Mouse (Mus musculus) heart, adult 18-20 months (tissue): ENCODE data around the gene Zfp799. TPM values are rescaled to one million over a fixed set of nuclear protein-coding genes. Genes with fewer than 3 reads are reported as not detected.
"Not testable (repeated sequence)": the region's sequence is repeated elsewhere in the genome, so short reads cannot be mapped to it uniquely, and the experiment has no call there.

Experiments used
- DNase-seq, 2 experiments: peaks; one replicate each; pipeline ENCODE4 v3.0.0; 2021 to 2022; ENCODE audit warnings: mixed read lengths in 1 of 2
- long read RNA-seq, 2 experiments: library from polyadenylated mRNA; stranded (forward); transcript quantifications; one replicate each; pipeline ENCODE4 v2.0.0; 2021
- total RNA-seq, 2 experiments: library from RNA; stranded (reverse); gene quantifications; 2 replicates each; pipeline ENCODE4 v1.2.3; 2021

The Zfp799 gene
- 1 to 10 TPM; 7.9 to 9.3 TPM for total RNA-seq
- long read RNA-seq, experiment 1, partial matches to known transcripts: 0 of 5 reads
- long read RNA-seq, experiment 1, other reads (novel, unspliced or antisense): 5 of 5 reads
- long read RNA-seq, experiment 2: 0 reads

DNA sequence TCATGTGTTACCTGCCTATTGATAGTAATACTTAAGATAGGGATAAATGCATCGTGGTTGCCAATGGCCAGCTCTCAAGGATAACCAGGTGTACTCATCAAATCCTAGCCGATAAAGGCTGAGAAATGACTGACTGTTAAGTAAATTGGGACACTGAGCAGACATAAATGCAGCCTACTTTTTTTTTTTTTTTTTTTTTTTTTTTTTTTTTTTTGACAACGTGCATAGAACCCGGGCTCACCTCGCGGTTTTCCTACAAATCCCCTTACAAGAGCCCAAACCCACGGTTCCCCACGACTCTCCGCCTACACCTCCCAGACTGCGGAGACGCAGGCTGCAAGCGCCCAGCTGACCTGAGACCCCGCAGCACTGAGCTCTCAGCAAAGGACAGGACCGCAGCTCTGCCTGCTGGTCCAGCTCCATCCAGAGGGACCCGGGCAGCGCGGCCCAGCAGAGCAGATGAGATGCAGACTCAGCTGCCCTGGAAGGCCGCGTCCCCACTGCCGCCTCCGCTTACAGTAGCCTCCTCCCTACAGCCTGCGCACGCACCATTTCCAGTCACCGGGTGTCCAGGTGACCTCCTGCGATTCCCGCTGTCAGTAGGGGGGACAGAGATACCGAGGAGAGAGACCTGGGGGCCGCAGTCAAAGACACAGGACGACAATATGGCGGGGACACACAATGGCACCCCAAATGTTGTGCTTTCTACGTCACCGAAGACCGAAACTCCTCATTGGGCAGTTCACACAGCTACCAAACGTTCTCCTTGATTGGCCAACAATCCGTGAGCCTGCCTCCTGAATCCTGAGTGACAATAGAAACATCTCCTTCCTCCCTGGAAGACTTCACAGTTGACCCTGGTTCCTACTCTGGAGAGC lies at the start of gene Zfp799:
TSS of gene Zfp799 (minus strand) at position 722 of the 878 bp plus-strand sequence.
- peak; percentile 83 to 87 for DNase-seq

DNA sequence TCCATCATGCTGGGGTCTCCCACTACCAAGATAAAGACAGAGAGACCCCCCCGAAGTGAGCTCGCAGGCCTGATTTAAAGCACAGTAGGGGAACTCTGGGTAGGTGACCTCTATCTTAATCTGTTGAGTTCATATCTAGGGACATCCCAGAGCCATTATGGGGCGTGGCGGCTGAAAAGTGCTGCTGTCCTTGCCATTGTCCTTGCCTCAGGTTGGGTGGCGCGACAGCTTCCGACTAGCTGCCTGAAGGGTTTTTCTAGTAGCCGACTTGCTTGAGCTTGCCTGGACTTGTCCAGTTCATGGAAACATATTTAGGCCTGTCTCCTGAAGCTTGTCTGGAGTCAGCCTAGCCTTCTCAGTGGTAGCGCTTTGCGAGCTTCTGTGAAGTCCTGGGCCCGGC lies 48.7 kb upstream of the Zfp799 start:
- DNase-seq: no peak

DNA sequence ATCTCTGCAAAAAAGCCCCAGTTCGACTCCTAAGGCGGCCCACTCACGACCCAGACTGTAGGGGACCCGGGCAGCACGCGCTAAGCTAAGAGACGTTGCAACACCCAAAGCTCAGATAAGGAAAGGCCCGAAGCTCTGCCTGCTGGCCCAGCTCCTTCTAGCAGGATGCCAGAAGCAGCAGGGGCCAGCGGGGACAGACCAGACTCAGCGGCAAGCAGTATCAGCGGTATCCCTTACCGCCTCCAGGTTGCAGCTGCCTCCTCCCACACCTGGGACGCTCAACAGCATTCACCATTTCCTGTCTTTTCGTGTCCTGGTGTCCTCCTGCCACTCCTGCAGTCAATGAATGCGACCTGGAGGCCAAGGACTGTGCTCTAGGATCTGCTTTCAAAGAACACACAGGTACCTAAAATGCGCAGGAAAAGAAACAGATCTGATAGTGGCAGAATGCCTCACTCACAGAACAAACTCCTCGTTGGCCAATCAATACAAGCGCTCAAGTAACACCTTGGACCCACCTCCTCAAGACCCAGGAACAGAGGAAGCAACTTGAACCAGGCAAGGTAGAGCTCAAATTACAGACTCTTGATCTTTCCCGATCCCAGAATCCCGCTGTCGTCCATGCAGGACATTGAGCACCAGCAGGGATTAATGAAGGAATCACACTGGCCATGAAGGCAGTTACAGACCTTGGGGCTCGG lies 47.6 kb upstream of the Zfp799 start:
- DNase-seq: no peak

DNA sequence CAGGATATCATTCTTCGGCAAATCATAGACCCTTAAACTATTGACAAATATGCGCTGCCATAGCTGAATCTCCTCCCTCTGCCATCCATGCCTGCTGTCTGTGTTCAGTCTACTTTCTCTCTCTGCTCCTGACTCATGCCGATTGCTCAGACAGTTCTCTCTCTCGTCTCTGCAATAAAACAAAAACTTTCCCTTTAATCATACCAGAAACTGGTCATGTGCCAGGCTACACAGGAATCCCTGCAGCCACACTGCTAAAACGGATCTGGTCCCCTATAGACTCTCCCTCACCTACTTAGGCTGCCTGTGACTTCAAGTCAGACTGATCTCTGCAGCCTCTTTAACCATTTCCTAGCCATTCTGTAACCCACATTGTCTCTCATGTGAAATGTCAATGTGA lies 42.6 kb upstream of the Zfp799 start:
- no peak for DNase-seq

DNA sequence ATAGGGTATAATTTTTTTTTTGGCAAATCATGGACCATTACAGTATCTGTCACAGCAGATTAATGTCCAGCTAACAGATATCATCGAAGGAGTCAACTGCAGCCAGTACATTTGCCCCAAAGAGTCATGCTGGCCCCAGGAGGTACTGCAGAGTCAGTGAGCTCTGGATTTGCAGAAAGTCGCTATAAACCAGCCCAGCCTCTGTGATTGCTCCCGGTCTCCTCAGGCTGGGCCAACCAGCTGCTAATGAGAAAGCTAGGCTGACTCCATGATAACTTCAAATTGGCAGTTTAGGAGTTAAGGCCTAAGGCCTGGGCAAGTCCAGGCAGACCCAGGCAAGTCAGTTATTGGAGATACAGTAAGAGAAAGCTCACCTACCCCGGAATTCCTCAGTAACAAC lies 42.0 kb upstream of the Zfp799 start:
- DNase-seq: no peak

DNA sequence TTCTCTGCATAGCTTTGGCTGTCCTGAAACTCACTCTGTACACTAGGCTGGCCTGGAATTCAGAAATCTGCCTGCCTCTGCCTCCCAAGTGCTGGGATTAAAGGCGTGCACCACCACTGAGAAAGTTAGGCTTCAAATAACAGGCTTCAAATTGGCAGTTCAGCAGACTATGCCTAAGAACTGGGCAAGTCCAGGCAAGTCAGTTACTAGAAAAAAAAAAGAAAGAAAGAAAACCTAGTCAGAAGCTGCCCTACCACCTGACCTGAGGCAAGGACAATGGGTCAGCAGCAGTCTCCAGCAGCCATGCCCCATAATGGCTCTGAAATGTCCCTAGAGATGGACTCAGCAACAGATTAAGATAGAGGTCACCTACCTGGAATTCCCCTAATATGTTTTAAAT lies 41.4 kb upstream of the Zfp799 start:
- DNase-seq: no peak

DNA sequence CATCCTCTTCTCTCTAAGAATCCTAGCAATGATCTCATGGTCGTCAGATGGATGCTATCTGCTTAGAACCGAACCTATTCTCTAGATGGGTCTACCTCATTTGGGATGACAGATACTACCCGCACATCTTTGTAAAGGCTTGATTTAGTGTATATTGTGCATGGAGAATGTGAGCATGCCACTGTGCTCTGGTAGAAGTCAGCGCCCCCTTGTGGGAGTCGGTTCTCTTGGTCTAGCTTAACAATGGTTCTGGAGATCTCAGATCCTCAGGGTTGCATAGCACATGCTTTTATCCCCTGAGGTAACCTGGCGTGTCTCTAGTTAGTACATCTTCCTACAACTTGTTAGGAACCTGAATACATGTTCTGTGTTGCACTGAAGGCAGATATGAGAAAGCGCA lies 37.2 kb upstream of the Zfp799 start:
- not testable (repeated sequence) for DNase-seq

DNA sequence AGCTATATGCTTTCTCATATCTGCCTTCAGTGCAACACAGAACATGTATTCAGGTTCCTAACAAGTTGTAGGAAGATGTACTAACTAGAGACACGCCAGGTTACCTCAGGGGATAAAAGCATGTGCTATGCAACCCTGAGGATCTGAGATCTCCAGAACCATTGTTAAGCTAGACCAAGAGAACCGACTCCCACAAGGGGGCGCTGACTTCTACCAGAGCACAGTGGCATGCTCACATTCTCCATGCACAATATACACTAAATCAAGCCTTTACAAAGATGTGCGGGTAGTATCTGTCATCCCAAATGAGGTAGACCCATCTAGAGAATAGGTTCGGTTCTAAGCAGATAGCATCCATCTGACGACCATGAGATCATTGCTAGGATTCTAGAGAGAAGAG lies 26.7 kb upstream of the Zfp799 start:
- not testable (repeated sequence) for DNase-seq

DNA sequence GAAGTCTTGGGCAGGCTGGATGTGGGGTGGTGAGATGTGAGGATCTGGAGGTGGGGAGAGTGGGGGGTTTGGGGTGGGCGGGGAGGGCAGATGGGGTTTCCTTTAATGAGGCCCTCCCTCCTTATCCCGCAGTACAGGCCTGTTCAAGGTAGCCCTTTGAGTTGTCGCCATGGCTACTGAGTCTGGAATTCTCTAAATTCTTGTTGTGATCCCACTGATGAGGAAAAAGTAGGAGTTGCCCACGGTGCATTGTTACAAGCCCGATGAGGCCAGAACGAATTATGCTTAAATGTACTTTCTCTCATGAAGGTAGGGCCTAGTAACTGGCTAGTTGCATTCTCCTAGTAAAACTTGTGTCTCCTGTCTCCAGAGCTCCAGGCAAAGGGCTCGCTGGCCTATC lies 21.5 kb upstream of the Zfp799 start:
- no peak for DNase-seq

DNA sequence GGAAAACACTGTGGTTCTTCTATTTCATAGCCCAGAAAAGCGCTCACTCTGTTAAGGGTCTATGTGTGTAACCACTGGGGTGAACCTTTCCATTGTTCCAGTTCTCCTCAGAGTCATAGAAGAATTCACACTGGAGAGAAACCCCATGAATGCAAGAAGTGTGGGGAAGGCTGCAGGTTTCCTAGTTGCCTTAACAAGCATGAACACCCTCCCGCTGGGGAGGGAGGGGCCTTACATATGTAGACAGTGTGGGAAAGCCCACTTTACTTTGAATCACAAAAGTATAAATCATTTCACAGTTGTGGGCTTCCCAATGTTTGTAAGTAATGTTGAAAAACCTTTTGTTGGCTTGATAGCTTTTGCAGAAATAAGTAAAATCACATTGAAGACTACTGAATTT lies 11.3 kb upstream of the Zfp799 start:
- no peak for DNase-seq

DNA sequence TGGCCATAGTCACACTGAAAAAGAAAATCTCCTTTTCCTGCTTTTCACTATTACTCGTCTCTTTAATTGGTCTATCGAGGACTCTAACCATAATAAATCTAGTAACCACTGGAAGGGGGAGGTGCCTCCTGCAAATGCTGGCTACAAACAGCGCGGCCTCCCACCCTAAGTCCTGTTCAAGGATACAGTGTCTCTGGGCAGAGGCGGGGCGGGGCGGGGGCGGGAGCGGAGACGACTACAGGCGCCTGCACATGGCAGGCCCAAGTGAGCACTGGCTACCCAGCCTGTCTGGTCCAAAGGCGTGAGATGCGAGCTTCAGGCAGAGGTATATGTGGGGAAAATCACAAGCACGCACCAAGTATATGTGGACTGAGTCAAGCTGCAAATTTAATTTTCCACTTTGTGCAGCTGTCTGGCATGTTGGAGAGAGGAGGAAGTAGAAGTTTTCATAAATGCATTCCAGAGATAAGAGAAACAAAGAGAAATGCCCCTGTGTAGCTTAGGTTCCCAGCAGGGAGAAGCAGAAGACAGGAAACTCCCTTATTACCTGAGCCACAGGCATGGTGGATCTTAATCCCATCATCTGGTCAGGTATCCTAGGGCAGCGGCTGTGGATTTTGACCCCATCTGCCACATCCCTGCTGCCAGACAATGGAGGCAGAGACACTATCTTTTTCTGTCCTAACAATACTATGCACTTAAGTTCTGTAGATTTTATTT lies 9.2 kb upstream of the Zfp799 start:
- DNase-seq: peak; percentile 6 to 8

DNA sequence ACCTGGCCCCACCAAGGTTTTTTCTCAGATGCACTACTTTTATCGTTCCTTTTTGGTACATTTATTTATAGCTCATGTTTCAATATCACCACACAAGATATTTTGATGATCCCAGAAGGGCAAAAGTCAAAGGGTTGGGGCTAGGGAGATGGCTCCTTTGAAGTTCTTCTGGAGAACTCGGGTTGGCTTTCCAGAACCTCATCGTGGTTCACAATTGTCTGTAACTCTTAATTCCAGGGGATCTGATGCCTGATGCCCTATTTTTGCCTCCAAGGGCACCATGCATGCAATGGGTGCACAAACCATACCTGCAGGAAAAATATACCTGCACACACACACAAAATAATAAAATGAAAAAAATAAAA lies 339 bp upstream of the Zfp799 start:
- DNase-seq: no peak

DNA sequence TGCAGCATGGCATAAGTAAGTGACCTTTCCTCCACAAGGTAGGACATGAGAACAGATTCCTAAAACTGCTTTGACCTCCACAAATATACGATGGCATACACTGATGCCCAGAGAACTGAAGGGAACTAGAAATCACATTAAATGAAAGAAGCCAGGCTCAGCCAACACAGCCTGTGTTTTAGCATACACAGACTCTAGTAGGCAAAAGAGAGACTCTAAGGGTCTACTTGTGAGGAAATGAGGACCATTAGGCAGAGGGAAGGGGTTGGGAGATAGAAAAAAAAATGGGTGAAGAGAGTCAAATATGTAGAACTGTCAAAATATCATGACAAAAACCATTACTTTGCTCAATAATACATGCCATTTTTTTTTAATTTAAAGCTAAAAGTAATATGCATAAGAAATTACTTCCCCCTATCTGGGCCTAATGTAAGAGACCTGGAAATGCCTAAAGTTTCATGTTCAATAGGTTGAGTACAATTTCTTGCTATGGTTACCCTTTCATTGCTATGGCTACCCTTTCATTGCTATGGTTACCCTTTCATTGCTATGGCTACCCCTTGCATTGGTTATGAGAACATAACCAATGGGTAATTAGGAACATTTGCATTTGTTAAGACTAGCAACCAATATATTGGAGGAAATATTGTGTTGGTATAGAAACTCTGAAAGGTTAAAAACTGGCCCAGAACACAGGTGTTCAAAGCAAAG lies 13.8 kb downstream of the Zfp799 start:
- no peak for DNase-seq

DNA sequence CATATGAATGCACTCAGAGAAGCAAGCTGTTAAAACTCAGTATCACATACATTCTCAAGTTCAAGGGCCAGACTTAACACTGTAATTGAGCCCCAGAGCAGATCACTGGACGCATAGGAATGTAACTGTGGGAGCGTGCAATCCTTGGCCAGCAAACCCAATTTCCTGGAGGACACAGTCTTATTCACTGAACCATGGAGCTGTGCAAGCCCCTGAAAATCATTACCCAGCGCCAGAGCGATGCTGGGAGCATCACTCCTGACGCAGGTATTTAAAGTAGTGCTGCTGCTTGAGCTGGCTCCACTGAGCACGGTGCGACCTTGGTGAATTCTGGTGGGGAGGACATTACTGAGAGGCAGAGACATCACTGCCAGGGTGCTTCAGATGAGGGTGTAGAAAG lies 15.9 kb downstream of the Zfp799 start:
- DNase-seq: no peak

DNA sequence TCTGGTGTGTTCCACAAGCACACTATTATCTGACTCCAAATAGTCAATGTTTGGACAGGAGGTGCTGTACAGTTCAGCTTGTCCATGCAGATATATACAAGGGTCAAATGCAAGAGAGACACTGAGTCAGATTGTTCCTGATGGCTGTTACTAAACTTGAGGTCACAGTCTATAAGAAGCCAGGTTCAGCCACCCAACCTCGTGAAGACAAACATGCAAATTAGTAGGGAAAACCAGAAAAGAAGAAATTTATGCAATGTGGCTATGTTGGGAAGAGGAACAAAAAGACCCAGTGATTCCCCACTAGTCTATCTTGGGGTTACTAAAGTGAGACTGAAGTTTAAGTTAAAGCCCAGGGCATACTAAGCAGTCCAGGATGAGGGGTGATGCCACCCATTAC lies 19.4 kb downstream of the Zfp799 start:
- DNase-seq: no peak

DNA sequence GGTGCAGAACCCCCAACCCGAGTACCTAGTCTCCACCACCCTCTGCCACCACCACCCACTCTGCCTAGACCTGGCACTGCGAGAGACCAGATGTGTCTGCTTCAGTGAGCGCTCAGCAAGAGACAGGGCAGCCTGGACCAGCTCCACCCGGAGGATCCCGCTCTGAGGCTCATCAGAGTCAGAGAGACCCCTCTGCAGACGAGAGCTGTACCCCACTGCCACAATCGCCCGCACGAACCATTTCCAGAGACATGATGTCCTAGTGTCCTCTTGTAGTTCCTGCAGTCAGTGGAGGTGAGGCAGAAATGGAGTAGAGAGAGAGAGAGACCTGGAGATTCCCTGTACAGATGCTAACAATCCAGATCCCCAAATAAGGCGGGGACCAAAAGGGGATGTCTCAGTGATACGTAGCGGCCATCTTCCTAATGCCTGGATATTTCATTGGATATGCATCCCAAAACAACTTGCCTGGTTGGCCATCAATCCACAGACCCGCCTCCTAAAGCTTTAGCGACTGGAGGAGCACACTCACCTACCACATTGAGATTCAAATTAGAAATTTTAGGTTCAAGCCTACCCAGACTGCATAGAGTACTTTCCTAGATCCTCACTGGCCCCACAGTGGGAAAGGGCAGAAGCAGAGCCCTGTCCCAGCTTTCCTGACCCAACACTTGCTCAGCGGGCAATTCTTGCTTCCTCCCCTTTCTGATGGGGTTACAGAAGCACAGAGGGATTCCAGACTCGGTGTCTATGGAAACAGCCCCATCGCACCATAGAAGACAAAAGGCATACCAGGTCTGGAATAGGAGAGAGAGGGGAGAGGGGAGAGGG lies 20.3 kb downstream of the Zfp799 start, which contains the start of gene Zfp811:
TSS of gene Zfp811 (minus strand) at position 388 of the 831 bp plus-strand sequence.
- DNase-seq: no peak

DNA sequence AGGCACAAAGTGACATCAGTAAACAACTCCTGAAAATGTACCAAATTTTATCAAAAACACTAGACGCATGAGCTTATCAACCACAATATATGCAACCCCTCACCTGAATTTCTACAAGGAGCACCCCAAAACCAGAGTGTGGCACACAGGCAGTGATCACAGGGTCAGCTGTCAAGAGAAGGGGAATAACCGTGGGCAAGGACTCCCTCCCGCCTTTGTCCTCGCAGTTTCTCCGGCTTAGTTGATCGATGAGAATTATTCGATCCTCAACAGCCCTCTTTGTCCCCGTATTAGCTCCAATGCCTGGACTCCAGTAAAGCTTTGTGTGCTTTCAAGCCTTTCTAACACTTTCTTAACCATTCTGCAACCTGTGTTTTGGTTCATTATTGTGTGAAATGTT lies 21.1 kb downstream of the Zfp799 start:
- no peak for DNase-seq

DNA sequence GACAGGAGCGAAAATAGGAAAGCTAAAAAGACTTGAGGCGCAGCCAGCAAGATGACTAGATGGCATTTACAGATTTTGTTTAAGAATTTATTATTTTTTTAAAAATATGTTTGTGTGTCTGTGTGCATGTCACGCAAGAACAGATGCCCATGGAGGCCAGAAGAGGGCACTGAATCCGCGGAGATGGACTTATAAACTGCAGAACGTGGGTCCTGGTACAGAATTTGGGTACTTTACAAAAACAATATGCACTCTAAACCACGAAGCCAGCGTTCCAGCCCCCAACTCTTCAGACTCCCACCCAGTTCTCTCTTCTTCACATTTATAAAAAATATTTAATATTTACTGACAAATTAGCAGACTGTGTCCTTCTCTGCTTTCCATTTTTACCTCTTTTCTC lies 40.8 kb downstream of the Zfp799 start:
- DNase-seq: no peak

DNA sequence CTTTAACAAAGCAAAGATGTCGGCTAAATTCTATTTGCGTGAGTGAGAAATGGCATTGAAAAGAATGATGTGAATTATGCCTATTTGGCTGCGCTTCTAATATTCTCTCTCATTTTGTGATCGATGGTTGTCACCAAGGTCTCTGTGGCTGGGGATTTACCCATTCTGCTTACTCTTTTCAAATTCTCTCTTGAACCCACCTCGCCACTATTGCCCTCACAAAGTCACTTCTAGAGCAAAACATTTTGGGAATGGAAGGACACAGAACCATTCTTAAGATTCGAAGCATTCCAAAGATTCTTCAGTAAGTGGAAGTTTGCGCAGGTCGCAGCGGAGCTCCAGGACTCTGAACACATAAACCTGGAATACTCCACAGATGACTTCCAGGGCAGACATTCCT lies 41.5 kb downstream of the Zfp799 start:
- no peak for DNase-seq

DNA sequence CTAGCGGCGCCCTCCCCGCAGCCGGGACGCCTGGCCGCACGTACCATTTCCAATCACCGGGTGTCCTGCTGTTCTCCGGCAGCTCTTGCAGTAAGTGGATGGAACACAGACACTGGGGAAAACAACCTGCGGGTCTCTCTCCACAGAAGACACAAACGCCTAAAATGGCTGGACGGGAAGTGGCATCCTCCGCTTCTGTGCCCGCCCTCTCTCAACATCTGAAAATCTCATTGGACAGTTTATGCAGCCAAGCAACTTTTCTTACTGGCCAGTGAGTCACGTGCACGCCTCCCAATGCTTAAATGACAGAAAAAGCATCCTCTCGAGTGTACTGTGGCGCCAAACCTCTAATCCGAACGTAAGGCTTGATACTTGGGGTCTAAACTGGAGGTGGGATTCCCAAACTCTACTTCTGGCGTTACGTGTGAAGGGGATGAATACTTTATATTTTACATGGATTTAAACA lies 41.9 kb downstream of the Zfp799 start, which contains the start of gene Zfp871:
TSS of gene Zfp871 (minus strand) at position 194 of the 466 bp plus-strand sequence.
- peak; percentile 93 to 96 for DNase-seq
